Mouse (Mus musculus): ENCODE data around the gene Mast4. TPM values are rescaled to one million over a fixed set of nuclear protein-coding genes. Genes with fewer than 3 reads are reported as not detected.

Gene Mast4
- polyA plus RNA-seq, 1 experiment from 2014 or later, result 2.8 TPM

DNA sequence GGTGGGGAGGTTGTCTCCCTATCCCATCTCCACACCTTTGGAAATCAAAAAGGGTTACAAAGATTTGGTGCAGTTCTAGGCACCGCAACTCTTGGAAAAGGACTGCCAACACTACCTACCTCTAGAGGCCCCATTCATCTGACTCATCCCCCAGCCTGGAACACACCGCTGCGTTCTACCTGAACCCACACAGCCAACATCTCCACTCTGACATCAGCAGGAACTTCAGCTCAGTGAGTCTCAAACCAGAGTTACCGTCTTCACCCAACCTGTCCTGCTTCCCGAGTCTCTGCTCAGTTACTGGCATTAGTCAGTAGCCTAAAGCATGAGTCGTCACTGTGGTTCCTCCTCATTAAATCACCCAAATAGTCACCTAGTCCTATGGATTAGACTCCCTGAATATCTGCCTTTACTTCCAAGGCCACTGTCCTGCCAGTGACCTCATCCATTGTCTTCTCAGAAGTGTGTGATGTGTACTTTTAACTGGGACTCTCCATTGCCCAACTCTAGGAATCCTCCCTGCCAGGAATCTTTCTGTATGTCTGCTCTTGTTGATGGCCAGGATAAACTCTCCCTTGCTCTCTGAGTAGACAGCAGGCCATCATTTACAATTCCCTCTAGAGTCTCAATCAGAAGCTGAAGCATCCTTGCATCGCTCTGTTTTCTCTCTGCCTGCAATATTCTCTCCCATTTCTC, 453.8 kb downstream of the Mast4 start:
- ATAC-seq (no peak), DNase-seq (no peak)
- no peaks in the 10 kb centered on the region for H3K36me3 ChIP-seq (replicated peaks; ENCODE audit: insufficient read depth, low read length)
- no peak for TF ChIP-seq EP300 (IDR thresholded peaks at IDR 0.05; ENCODE audit: low read depth)
- no peak for TF ChIP-seq CTCF (IDR thresholded peaks at IDR 0.05; ENCODE audit: low read depth)
- no peak overlapping the region for H3K9ac ChIP-seq (replicated peaks)
- no peaks in the 10 kb centered on the region for H3K9me3 ChIP-seq (ENCODE audit: low read length)
- no peak overlapping the region for H3K4me2 ChIP-seq (ENCODE audit: low read depth, low read length)
- 75% methylated on average over 7 of the region's 7 CpGs for WGBS (ENCODE audit: insufficient replicate concordance)
- no peak overlapping the region for H3K4me3 ChIP-seq (ENCODE audit: low read depth, low read length)
- no peaks in the 10 kb centered on the region for H3K27me3 ChIP-seq (ENCODE audit: insufficient read depth, low read length)
- H3K27ac ChIP-seq (ENCODE audit: low read depth), result no peak overlapping the region
- H3K4me1 ChIP-seq (ENCODE audit: insufficient read depth), result peaks cover 14% of the 10 kb centered on the region

- DNase-seq, result no peak
- Histone ChIP-seq H3K4me3 (ENCODE audit: low read depth, low read length) (no peak overlapping the region), H3K27ac (ENCODE audit: low read depth) (no peak overlapping the region), H3K36me3 (replicated peaks; ENCODE audit: insufficient read depth, low read length) (no peaks in the 10 kb centered on the region), H3K27me3 (ENCODE audit: insufficient read depth, low read length) (no peaks in the 10 kb centered on the region), H3K9me3 (ENCODE audit: low read length) (no peaks in the 10 kb centered on the region), H3K4me2 (ENCODE audit: low read depth, low read length) (peak overlapping the region; percentile 31), H3K9ac (replicated peaks) (no peak overlapping the region), H3K4me1 (ENCODE audit: insufficient read depth) (peaks cover 14% of the 10 kb centered on the region)
- no peak for ATAC-seq
- WGBS (ENCODE audit: insufficient replicate concordance), result 42% methylated on average over 6 of the region's 6 CpGs
- TF ChIP-seq CTCF (IDR thresholded peaks at IDR 0.05; ENCODE audit: low read depth) (no peak), EP300 (IDR thresholded peaks at IDR 0.05; ENCODE audit: low read depth) (no peak)
These were observed 455.7 kb downstream of the Mast4 start for GRCm38 (mm10) chr13:102878631-102879030.

DNA sequence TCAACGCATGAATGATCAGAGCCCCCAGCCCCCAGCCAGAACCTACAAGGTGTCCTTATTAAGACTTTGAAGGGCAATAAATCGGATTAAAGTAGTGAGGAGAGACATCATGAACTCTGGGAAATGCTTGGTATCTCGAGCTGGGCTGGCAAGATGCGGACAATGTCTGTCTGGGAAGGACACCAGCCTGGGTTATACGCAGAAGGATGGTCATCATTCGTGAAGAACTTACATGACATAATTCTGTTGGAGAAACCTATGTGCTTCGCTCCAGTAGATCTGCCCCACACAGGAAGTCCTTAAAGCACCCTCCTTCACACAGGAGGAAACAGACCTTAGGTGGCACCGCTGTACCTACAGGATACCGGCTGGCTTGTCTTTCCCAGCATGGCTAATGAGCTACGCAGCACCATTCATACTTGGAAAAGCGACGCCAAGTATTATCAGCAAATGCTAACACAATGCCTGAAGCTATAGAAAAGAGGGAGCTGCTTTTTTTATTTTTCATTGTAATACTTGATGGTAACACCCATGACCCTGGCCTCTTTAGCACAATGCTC, 456.5 kb downstream of the Mast4 start:
- WGBS (ENCODE audit: insufficient replicate concordance), result 72% methylated on average over 12 of the region's 12 CpGs
- DNase-seq (no peak), ATAC-seq (no peak)
- Histone ChIP-seq H3K4me2 (ENCODE audit: low read depth, low read length) (no peak overlapping the region), H3K27ac (ENCODE audit: low read depth) (peak overlapping the region; percentile 55; the same call in 1 of the 2 replicates), H3K27me3 (ENCODE audit: insufficient read depth, low read length) (no peaks in the 10 kb centered on the region), H3K9me3 (ENCODE audit: low read length) (no peaks in the 10 kb centered on the region), H3K36me3 (replicated peaks; ENCODE audit: insufficient read depth, low read length) (no peaks in the 10 kb centered on the region), H3K9ac (replicated peaks) (no peak overlapping the region), H3K4me1 (ENCODE audit: insufficient read depth) (peaks cover 14% of the 10 kb centered on the region), H3K4me3 (ENCODE audit: low read depth, low read length) (no peak overlapping the region)
- TF ChIP-seq CTCF (IDR thresholded peaks at IDR 0.05; ENCODE audit: low read depth) (no peak), EP300 (IDR thresholded peaks at IDR 0.05; ENCODE audit: low read depth) (no peak)

DNA sequence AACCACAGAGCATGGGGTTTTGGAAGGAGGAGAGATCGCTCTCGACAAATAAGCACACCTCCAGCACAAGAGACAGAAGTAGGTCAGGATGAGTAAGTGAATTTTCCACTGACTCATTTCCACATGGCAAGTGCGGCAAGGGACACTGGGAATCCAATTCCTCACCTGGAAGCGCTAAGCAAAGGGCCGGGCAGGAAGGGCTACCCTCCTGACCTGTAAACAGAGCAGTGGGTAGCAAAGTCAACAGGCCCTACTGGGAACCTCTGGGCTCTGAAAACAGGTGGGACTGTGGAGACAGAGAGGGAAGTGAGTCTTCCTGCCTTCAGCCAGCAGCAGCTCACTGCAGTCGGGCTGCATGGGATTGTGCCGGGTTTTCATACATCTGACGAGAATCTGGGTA, 457.1 kb downstream of the Mast4 start:
- Histone ChIP-seq H3K4me3 (ENCODE audit: low read depth, low read length) (no peak overlapping the region), H3K27ac (ENCODE audit: low read depth) (peak overlapping the region; percentile 69), H3K9me3 (ENCODE audit: low read length) (no peaks in the 10 kb centered on the region), H3K9ac (replicated peaks) (no peak overlapping the region), H3K36me3 (replicated peaks; ENCODE audit: insufficient read depth, low read length) (no peaks in the 10 kb centered on the region), H3K4me1 (ENCODE audit: insufficient read depth) (peaks cover 14% of the 10 kb centered on the region), H3K4me2 (ENCODE audit: low read depth, low read length) (no peak overlapping the region), H3K27me3 (ENCODE audit: insufficient read depth, low read length) (no peaks in the 10 kb centered on the region)
- WGBS (ENCODE audit: insufficient replicate concordance), result 58% methylated on average over 8 of the region's 8 CpGs
- peak; percentile 89 for ATAC-seq
- peak; percentile 39 for DNase-seq
- TF ChIP-seq EP300 (IDR thresholded peaks at IDR 0.05; ENCODE audit: low read depth), result peak; percentile 5; the same call in 1 of the 2 replicates
- TF ChIP-seq CTCF (IDR thresholded peaks at IDR 0.05; ENCODE audit: low read depth), result no peak

- Histone ChIP-seq H3K36me3 (replicated peaks; ENCODE audit: insufficient read depth, low read length) (no peaks in the 10 kb centered on the region), H3K4me1 (ENCODE audit: insufficient read depth) (peaks cover 9% of the 10 kb centered on the region), H3K4me2 (ENCODE audit: low read depth, low read length) (no peak overlapping the region), H3K27me3 (ENCODE audit: insufficient read depth, low read length) (no peaks in the 10 kb centered on the region), H3K9ac (replicated peaks) (no peak overlapping the region), H3K27ac (ENCODE audit: low read depth) (no peak overlapping the region), H3K9me3 (ENCODE audit: low read length) (no peaks in the 10 kb centered on the region), H3K4me3 (ENCODE audit: low read depth, low read length) (no peak overlapping the region)
- WGBS (ENCODE audit: insufficient replicate concordance), result 76% methylated on average over 8 of the region's 8 CpGs
- TF ChIP-seq CTCF (IDR thresholded peaks at IDR 0.05; ENCODE audit: low read depth) (no peak), EP300 (IDR thresholded peaks at IDR 0.05; ENCODE audit: low read depth) (no peak)
- DNase-seq, result no peak
- ATAC-seq, result no peak
These were observed 458.8 kb downstream of the Mast4 start for GRCm38 (mm10) chr13:102875520-102875919.

DNA sequence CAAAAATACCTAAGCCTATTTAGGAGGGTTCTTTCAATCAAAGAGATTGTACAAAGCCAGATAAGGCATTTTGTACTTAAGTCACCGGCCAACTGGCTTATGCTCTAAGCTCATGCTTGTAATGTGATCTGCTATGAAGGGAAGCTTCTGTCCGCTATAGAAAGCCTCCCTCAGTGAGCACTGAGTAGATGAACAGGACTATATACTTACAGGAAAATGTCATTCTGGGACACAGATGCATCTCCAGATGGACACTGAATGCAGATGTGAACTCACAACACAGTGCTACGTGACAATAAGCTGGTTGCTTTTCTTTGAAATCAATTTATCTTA, 459.2 kb downstream of the Mast4 start:
- Histone ChIP-seq H3K27me3 (ENCODE audit: insufficient read depth, low read length) (no peaks in the 10 kb centered on the region), H3K4me1 (ENCODE audit: insufficient read depth) (peaks cover 9% of the 10 kb centered on the region), H3K9me3 (ENCODE audit: low read length) (no peaks in the 10 kb centered on the region), H3K4me2 (ENCODE audit: low read depth, low read length) (no peak overlapping the region), H3K36me3 (replicated peaks; ENCODE audit: insufficient read depth, low read length) (no peaks in the 10 kb centered on the region), H3K27ac (ENCODE audit: low read depth) (no peak overlapping the region), H3K9ac (replicated peaks) (no peak overlapping the region), H3K4me3 (ENCODE audit: low read depth, low read length) (no peak overlapping the region)
- DNase-seq, result no peak
- no peak for ATAC-seq
- WGBS (ENCODE audit: insufficient replicate concordance), result 70% methylated on average over 3 of the region's 3 CpGs
- TF ChIP-seq CTCF (IDR thresholded peaks at IDR 0.05; ENCODE audit: low read depth), result no peak
- TF ChIP-seq EP300 (IDR thresholded peaks at IDR 0.05; ENCODE audit: low read depth), result no peak
